Mouse (Mus musculus): ENCODE results near the gene Adcy9.

- TF ChIP-seq POLR2A (IDR thresholded peaks at IDR 0.05; ENCODE audit: low read depth, low read length), result no peak
- no peak for TF ChIP-seq CTCF (IDR thresholded peaks at IDR 0.05; ENCODE audit: extremely low read depth, insufficient read depth, insufficient read length, insufficient replicate concordance)
Measured at GRCm38 (mm10) chr16:4406047-4406586, 14.2 kb downstream of the Adcy9 start.
